Mouse (Mus musculus) liver, embryonic 14.5 days (tissue): ENCODE measurements around the gene Tff1.

Source experiments
- CTCF ChIP-seq: IDR thresholded peaks from 2 replicates; pipeline ENCODE4 v1.5.1; 2016; ENCODE audit warnings: antibody characterized with exemption, low read depth, control low read depth
- EP300 ChIP-seq: IDR thresholded peaks from 2 replicates; pipeline ENCODE4 v1.6.1; 2016; ENCODE audit warnings: antibody characterized with exemption, low read depth

- TF ChIP-seq CTCF (no peak), EP300 (no peak)
Measured at GRCm38 (mm10) chr17:31136291-31136690, 28.8 kb downstream of the Tff1 start.
